Mouse (Mus musculus): ENCODE results near the gene Kif18b. TPM values are rescaled to one million over a fixed set of nuclear protein-coding genes. Genes with fewer than 3 reads are reported as not detected.

Kif18b gene
- polyA plus RNA-seq, 1 experiment from 2014 or later, result 10.3 TPM

DNA sequence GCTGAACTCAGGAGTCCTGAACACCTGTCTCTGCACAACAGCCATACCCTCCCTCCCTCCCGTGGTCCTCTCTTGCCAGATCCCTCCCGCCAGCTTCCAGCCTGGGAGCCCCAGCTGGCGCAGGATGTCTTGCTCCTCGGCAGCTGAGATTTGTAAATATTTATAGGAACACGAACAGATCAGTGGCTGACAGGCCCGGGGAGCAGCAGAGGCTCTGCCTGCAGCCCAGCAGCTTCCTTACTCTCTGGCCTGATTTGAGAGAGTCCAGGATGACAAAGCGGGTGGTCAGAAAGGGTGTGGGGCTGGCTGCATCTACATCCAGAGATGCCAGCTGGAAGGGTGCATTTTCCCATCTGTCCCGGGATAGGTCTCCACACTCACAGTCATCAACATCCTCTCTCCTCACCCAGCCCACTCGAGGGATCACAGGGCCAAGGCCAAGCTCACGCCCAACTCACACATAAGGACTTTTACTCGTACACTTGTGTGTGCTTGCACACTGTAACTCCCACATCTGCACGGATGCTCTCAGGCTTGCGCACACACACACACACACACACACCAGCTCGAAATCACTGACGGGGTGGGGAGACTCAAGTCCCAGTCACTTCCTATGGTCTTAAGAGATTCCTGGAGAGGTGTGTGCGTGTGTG is 32.2 kb upstream of the Kif18b start:
- no peak overlapping the region for H3K4me3 ChIP-seq
- no peak for ATAC-seq
- no peaks in the 10 kb centered on the region for H3K9me3 ChIP-seq (replicated peaks)
- H3K4me1 ChIP-seq, result peaks cover 32% of the 10 kb centered on the region
- H3K9ac ChIP-seq, result 0 out of 2 replicates have a peak overlapping the region, but pooled peaks have one; percentile 23
- H3K36me3 ChIP-seq (ENCODE audit: poor library complexity, severe bottlenecking), result no peaks in the 10 kb centered on the region
- no peak overlapping the region for H3K4me2 ChIP-seq
- WGBS, result 62% methylated on average over 16 of the region's 16 CpGs
- no peaks in the 10 kb centered on the region for H3K27me3 ChIP-seq
- peak overlapping the region; percentile 7; the same call in 1 of the 2 replicates for H3K27ac ChIP-seq

DNA sequence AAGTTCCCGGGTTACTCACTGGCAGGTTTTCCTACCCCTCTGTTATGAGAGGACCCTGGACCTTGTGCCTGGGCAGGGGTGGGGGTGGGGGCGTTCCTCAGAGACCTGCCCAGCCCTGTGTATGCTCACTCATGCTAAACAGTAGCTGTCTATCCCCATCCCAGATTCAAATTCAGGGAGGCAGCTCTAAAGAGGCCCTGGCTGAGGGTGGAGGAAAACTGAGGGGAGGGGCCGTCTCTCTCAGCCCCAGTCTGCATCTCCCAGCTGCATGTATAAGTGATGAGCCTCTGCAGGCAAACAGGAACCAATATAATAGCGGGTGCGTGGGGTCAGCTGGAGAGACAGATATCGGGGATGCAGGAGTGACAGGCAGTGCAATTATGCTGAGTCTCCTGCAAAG is 28.0 kb upstream of the Kif18b start:
- peaks cover 43% of the 10 kb centered on the region for H3K4me1 ChIP-seq
- H3K36me3 ChIP-seq (ENCODE audit: poor library complexity, severe bottlenecking), result no peaks in the 10 kb centered on the region
- H3K27ac ChIP-seq, result peak overlapping the region; percentile 51
- H3K4me2 ChIP-seq, result peak overlapping the region; percentile 5; the same call in 1 of the 2 replicates
- H3K27me3 ChIP-seq, result peaks cover 31% of the 10 kb centered on the region
- peak; percentile 64; the same call in 1 of the 2 replicates for ATAC-seq
- peak overlapping the region; percentile 21; the same call in 1 of the 2 replicates for H3K9ac ChIP-seq
- 19% methylated on average over 6 of the region's 6 CpGs for WGBS
- no peaks in the 10 kb centered on the region for H3K9me3 ChIP-seq (replicated peaks)
- no peak overlapping the region for H3K4me3 ChIP-seq

DNA sequence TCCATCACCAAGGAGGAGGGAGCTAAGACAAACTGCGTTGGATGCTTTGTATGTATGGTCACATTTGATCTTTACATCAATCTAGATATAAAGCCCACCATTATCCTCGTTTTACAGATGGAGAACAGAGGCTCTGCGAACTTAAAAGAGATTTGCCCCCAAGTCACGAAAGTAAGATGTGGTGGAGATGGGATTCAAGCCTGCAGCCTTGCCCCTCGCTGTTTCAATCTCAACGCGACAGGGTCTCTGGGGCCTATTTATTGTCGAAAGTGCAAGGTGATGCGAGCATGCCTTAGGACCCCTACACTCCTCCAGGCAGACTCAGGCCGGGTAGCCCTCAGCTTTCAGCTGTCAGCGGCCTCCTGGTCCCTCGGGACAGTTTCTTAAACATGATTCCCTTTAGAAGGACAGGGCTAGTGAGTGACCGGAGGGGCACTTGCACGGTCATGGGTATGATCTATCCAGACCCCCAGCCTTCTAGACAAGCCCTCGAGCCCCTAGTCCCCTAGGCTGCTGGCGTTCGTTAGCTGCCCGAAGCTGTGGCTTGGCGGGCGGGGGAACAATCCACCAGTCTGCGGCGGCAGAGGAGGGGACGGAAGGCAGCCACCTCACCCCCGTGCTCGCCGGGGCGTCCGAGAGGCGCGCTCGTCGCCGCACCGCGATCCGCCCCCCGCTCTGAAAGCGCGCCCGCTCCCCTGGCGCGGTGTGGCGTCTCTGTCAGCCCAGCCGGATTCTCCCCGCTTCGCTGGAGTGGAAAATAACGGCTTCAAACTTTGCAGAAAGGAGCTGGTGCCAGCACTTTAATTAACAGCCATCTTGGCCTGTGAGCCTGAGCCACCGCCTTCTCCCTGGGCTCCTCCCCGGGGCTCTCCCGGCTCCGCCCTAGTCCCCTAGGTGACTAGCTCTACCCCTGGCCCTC is 23.4 kb upstream of the Kif18b start:
- H3K36me3 ChIP-seq (ENCODE audit: poor library complexity, severe bottlenecking), result no peaks in the 10 kb centered on the region
- H3K27me3 ChIP-seq, result peaks cover 77% of the 10 kb centered on the region
- peak overlapping the region; percentile 47 for H3K4me3 ChIP-seq
- peak overlapping the region; percentile 69 for H3K9ac ChIP-seq
- peak overlapping the region; percentile 72 for H3K4me2 ChIP-seq
- no peak overlapping the region for H3K27ac ChIP-seq
- WGBS, result 1% methylated on average over 51 of the region's 51 CpGs
- no peaks in the 10 kb centered on the region for H3K9me3 ChIP-seq (replicated peaks)
- peaks cover 54% of the 10 kb centered on the region for H3K4me1 ChIP-seq
- ATAC-seq, result peak; percentile 51; the same call in 1 of the 2 replicates

DNA sequence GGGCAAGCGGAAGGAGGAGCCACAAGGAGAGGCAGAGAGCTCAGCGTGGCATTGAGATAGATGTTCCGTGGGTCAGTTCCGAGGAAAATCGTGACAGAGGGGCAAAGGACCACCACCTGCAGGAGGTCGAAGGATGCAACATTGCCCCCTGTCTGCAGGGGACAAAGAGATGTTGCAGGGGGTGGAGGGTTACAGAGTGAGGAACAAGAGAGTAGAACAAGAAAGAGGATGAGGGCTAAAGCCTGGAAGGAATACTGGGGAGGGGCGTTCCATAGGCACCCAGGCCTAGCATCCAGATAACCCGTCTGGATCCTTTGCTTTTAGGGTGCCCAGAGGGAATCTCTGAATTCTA is 22.0 kb upstream of the Kif18b start:
- ATAC-seq, result no peak; the same call in 1 of the 2 replicates
- H3K36me3 ChIP-seq (ENCODE audit: poor library complexity, severe bottlenecking), result no peaks in the 10 kb centered on the region
- peaks cover 87% of the 10 kb centered on the region for H3K27me3 ChIP-seq
- peaks cover 44% of the 10 kb centered on the region for H3K4me1 ChIP-seq
- WGBS, result 9% methylated on average over 8 of the region's 8 CpGs
- no peak overlapping the region for H3K27ac ChIP-seq
- peak overlapping the region; percentile 65 for H3K4me2 ChIP-seq
- no peak overlapping the region for H3K9ac ChIP-seq
- no peaks in the 10 kb centered on the region for H3K9me3 ChIP-seq (replicated peaks)
- H3K4me3 ChIP-seq, result peak overlapping the region; percentile 42; the same call in 1 of the 2 replicates

DNA sequence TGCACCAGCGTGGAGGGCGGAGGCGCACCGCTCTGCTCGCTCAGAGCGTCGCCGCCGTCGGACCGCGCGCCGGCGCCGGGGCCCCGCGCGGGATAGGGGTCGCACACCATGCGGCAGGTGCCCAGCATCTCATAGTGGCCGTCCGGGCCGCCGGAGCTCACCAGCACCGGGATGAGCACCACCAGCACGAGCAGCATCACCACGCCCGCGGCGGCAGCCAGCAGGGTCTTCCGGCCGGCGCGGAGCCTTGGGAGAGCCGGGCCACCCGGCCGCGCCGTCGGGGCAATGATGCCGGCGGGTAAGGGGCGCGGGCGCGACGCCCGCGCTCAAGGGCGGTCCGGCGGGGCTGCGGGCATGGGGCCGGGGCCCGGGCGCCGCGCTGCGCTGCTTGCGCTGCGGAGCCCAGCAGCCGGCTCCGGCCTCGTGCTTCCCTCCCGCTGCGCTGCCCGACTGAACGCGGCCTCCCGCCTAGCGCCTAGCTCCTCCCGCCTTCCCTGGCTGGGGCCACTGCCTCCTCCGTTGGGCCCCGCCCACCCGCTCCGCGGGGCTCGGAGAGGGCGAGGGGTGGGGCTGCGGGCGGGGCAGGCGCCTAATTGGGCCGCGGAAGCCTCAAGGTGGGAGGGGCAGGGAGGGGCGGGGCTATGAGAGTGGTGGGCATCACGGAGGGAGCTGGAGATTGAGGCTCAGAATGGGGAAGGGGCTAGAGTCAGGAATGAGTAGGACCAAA is 21.5 kb upstream of the Kif18b start, which contains the start of gene C1ql1:
TSS of gene C1ql1 (minus strand) at position 424 of the 727 bp plus-strand sequence.
- Histone ChIP-seq H3K9ac (peak within 1 kb of the TSS; percentile 54; the same call in 1 of the 2 replicates), H3K4me3 (peak within 1 kb of the TSS; percentile 42), H3K9me3 (replicated peaks) (no peaks in the 10 kb centered on the region), H3K36me3 (ENCODE audit: poor library complexity, severe bottlenecking) (no peaks in the 10 kb centered on the region), H3K4me1 (peaks cover 44% of the 10 kb centered on the region), H3K4me2 (peak within 1 kb of the TSS; percentile 65), H3K27me3 (peaks cover 90% of the 10 kb centered on the region), H3K27ac (no peak within 1 kb of the TSS)
- ATAC-seq, result peak; percentile 82
- WGBS, result under 1% methylated on average over 72 of the region's 87 CpGs

DNA sequence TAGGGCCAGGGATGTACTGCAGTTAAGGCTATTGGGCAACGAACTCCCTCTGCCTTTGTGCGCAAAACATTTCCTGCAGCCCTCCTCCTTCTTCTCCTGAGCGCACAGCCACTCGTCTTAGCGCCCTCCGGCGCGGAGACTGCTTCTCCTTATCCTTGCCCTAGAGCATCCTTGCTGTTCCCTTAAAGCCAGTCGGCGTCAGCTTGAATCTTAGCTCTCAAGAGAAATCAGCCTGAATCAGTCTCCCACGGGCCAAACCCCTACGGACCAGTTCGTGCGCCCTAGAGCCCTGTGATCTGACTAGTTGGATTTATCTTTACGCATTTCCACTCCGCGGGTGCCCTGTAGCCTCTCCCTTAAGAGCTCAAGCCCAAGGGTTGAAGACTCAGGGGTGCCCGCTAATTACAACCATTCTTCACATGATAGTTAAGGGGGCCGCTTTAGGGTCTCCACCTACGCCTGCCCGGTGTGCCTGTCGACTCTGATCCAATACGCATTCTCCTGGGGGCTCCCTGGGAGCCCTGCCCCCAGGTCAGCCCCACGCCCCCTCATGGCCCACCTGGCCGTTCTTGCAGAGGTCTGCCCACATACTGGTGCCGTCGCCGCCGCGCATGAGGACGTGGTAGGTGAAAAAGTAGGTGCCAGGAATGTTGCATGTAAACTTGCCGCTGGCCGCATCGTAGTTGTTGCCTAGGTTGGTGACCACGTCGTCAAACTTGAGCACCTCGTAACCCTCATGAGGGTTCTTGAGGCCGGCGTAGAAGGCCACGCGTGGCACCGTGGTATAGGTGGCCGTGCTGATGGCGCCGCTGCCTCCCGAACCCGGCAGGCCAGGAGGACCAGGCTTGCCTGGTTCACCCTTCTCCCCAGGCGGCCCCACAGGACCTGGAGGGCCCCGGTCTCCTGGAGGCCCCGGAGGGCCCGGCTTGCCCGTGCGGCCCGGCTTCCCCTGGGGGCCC is 20.7 kb upstream of the Kif18b start:
- Histone ChIP-seq H3K9me3 (replicated peaks) (no peaks in the 10 kb centered on the region), H3K4me3 (peak overlapping the region; percentile 42), H3K27ac (no peak overlapping the region), H3K4me1 (peaks cover 44% of the 10 kb centered on the region), H3K4me2 (peak overlapping the region; percentile 65), H3K36me3 (ENCODE audit: poor library complexity, severe bottlenecking) (no peaks in the 10 kb centered on the region), H3K27me3 (peaks cover 83% of the 10 kb centered on the region), H3K9ac (peak overlapping the region; percentile 54; the same call in 1 of the 2 replicates)
- 1% methylated on average over 54 of the region's 54 CpGs for WGBS
- ATAC-seq, result no peak

DNA sequence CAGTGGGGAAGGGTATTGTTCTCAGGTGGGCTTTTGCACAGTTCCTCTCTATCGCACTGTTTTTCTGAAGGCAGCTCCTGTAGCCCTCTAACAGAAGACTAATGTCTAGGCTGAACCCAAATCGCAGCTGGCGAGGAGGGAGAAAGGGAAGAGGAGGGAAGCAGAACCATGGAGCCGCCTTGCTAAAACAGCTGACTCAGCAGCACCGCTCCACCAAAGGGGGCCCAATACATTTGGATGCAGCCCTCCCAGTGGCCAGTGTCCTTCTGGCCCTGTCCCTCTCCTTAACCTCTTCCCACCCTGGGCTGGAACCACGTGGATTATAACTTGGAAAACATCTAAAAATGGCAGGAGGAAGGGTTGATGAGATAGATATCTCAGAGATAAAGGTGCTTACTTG is 16.3 kb upstream of the Kif18b start:
- Histone ChIP-seq H3K4me1 (peaks cover 39% of the 10 kb centered on the region), H3K9ac (no peak overlapping the region), H3K4me2 (no peak overlapping the region), H3K27ac (no peak overlapping the region), H3K9me3 (replicated peaks) (no peaks in the 10 kb centered on the region), H3K36me3 (ENCODE audit: poor library complexity, severe bottlenecking) (no peaks in the 10 kb centered on the region), H3K27me3 (peaks cover 52% of the 10 kb centered on the region), H3K4me3 (no peak overlapping the region)
- no peak for ATAC-seq
- WGBS, result 72% methylated on average over 6 of the region's 6 CpGs

DNA sequence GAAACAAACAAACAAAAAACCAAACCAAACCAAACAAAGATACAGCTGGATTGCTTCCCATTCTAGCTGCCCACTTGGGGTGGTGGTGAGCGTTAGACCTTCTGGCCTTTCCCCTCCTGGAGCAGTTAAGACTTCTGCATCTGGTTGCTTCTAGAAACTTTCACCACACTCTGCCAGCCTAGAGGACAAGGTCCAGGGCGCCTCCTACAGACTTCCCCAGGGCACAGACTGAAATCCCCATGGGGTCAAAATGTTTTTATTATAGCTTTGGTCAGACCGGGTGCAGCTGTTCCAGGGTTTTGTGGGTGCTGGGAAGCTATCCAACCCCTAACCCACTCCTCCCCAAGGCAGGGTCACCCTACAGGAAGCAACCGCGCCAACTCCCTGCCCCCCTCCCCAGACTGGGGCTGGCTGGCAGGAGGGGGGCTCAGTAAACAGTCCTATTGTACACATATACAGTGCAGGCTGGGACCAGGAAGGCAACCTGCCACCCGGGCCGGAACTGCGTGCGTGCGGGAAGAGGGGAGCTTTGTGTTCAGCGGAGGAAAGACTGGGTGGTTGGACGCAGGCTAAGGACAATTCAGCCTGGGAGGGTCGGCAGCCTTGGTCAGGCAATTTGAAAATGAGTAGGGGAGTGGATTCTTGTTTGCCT is 14.2 kb upstream of the Kif18b start:
- no peak for ATAC-seq
- H3K4me2 ChIP-seq, result no peak overlapping the region
- WGBS, result 41% methylated on average over 13 of the region's 13 CpGs

DNA sequence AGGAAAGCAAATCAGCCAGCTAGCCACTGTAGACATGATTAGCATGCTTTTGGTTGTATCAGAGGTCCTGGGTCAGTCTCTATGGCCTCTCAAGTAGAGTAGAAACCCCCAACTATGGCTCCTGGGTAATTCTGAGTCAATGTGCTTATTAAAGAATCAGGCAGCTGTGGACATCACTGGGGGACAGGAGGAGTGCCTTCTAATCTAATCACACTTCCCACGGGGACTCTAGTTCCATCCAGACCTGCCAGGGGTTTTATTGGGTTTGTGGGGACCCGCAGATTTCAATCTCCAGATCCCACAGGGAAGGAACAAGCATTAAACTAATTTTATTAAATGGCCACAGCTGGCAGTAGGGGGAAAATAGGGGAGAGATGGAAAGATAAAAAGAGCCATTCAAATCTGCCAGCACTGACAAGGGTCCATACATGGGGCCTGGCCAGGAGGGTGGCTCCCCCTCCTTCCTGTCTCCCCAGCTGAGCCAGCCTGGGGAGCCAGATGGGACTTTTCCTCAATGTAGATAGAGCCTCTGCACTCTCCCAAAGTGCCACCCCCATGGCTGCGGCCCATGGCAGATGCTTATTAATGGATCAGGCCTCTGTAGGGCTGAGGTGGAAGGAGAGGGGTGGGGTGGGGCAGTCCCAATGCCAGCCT is 12.7 kb upstream of the Kif18b start:
- no peak overlapping the region for H3K9ac ChIP-seq
- peaks cover 24% of the 10 kb centered on the region for H3K4me1 ChIP-seq
- WGBS, result 65% methylated on average over 3 of the region's 3 CpGs
- H3K4me2 ChIP-seq, result no peak overlapping the region
- H3K4me3 ChIP-seq, result no peak overlapping the region
- ATAC-seq, result no peak
- H3K9me3 ChIP-seq (replicated peaks), result no peaks in the 10 kb centered on the region
- H3K27ac ChIP-seq, result no peak overlapping the region
- peaks cover 16% of the 10 kb centered on the region for H3K27me3 ChIP-seq
- no peaks in the 10 kb centered on the region for H3K36me3 ChIP-seq (ENCODE audit: poor library complexity, severe bottlenecking)

More for the DNA sequence above, 14.2 kb upstream of the Kif18b start:
- Histone ChIP-seq H3K9ac (peak overlapping the region; percentile 43; the same call in 1 of the 2 replicates), H3K4me3 (no peak overlapping the region), H3K4me1 (peaks cover 24% of the 10 kb centered on the region), H3K9me3 (replicated peaks) (no peaks in the 10 kb centered on the region), H3K36me3 (ENCODE audit: poor library complexity, severe bottlenecking) (no peaks in the 10 kb centered on the region), H3K27ac (no peak overlapping the region), H3K27me3 (peaks cover 31% of the 10 kb centered on the region)

DNA sequence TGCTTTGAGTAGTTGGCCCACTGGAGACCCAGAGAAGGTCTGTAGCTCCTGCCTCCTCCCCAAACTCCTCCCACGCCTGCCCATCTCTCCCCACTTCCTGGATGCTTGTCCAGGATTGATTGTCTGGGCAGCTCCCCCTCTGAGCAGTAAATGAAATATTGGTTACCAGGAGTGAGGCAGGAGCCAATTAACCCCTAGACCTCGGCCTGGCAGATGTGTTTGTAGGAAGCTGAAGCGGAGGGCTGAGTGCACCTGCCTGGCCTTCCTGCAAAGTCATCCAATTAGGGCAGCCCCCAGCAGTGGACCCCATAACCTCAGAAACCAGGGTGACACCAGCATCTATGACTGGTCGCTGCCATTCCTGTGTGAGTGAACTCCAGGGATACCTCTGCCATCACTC is 11.3 kb upstream of the Kif18b start:
- Histone ChIP-seq H3K36me3 (ENCODE audit: poor library complexity, severe bottlenecking) (no peaks in the 10 kb centered on the region), H3K27ac (no peak overlapping the region), H3K4me3 (no peak overlapping the region), H3K9ac (no peak overlapping the region), H3K4me1 (peaks cover 24% of the 10 kb centered on the region), H3K9me3 (replicated peaks) (no peaks in the 10 kb centered on the region), H3K4me2 (no peak overlapping the region), H3K27me3 (peaks cover 10% of the 10 kb centered on the region)
- 33% methylated on average over 4 of the region's 4 CpGs for WGBS
- ATAC-seq, result no peak

Data from forebrain, embryonic 13.5 days (tissue).